ENCODE assay signal across 23 mouse cellular contexts in the genomic region with DNA sequence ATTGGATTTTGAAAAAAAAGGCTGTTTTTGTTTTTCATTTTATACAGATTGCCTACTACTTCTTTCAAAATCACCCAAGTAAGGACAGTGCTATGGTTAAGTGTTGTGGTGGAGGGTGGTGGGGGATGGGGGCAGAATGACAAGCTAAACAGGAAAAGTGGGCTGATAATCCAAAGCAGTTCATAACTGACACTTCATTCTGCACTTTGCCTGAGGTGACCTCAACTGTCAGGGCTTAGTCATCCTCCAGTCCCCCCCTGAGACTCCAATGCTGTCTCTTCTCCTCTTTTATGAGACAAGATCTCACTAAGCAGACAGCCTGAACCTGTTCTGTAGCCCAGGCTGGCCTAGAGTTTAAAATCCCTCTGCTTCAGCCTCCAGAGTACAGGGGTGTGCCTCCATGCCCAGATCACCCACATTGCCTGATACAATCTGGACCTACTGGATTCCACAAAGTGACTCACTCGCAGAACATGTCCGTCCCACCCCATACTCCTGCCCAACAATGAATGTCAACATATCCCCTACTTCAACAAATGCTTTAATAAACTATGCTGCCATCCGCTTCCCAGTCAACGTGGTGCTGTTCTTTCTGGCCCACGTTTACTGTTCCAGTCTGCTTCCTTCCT. TPM values are rescaled to one million over a fixed set of nuclear protein-coding genes. Genes with fewer than 3 reads are reported as not detected.
DNase-seq lines count a peak whose midpoint lies in the region; ATAC-seq and TF ChIP-seq lines count a peak whose summit lies in the region.
"Had no signal": no experiment of that assay in that cellular context is flagged by ENCODE, and none has a peak within 500 bp of the region (broad histone marks: within the 10 kb centered on the region; RNA-seq: fewer than 3 reads in every experiment).

No protein-coding gene starts in this region.

- no peak for TF ChIP-seq POLR2A in kidney, adult 2 months (IDR thresholded peaks at IDR 0.05; ENCODE audit: low read depth, low read length)

- H3K27me3 ChIP-seq in intestine, embryonic 15.5 days (replicated peaks): no peaks in the 10 kb centered on the region
- no peaks in the 10 kb centered on the region for H3K27me3 ChIP-seq in intestine, postnatal 0 days (replicated peaks; ENCODE audit: control insufficient read depth, insufficient read depth, low read length)
- H3K27me3 ChIP-seq in kidney, adult 2 months (replicated peaks; ENCODE audit: control insufficient read depth, insufficient read depth, low read length): no peaks in the 10 kb centered on the region
- H3K27me3 ChIP-seq: embryonic facial prominence, embryonic 15.5 days; heart, embryonic 15.5 days; limb, embryonic 13.5 days; liver, embryonic 15.5 days; neural tube, embryonic 15.5 days had no signal

- H3K4me3 ChIP-seq in intestine, embryonic 15.5 days (replicated peaks): no peak overlapping the region
- H3K4me3 ChIP-seq in intestine, postnatal 0 days (ENCODE audit: low read depth, low read length): no peak overlapping the region
- H3K4me3 ChIP-seq in kidney, adult 2 months (ENCODE audit: insufficient read depth, low read depth, low read length): no peak overlapping the region
- H3K4me3 ChIP-seq: embryonic facial prominence, embryonic 15.5 days; forebrain, embryonic 10.5 days; heart, adult 2 months; heart, embryonic 15.5 days; limb, embryonic 13.5 days; liver, embryonic 15.5 days; midbrain, embryonic 10.5 days; neural tube, embryonic 15.5 days had no signal

- no peak overlapping the region for H3K4me2 ChIP-seq in intestine, embryonic 15.5 days (replicated peaks)
- H3K4me2 ChIP-seq in intestine, postnatal 0 days (replicated peaks; ENCODE audit: low read depth): no peak overlapping the region
- H3K4me2 ChIP-seq: embryonic facial prominence, embryonic 15.5 days; heart, embryonic 15.5 days; limb, embryonic 13.5 days; liver, embryonic 15.5 days; neural tube, embryonic 15.5 days had no signal

- H3K9me3 ChIP-seq in intestine, embryonic 15.5 days: no peaks in the 10 kb centered on the region
- H3K9me3 ChIP-seq in intestine, postnatal 0 days (ENCODE audit: control insufficient read depth): no peaks in the 10 kb centered on the region
- H3K9me3 ChIP-seq: embryonic facial prominence, embryonic 15.5 days; heart, embryonic 15.5 days; liver, embryonic 15.5 days; neural tube, embryonic 15.5 days had no signal

- WGBS in intestine, embryonic 15.5 days: 75% methylated on average over 5 of the region's 5 CpGs
- WGBS in intestine, postnatal 0 days: 72% methylated on average over 5 of the region's 5 CpGs
- 88% methylated on average over 5 of the region's 5 CpGs for WGBS in kidney, adult 2 months

- ATAC-seq in intestine, embryonic 15.5 days: peak; percentile 39; the same call in 1 of the 2 replicates
- no peak for ATAC-seq in intestine, postnatal 0 days
- ATAC-seq in common myeloid progenitor, adult 5-6 weeks (replicated peaks; ENCODE audit: low read depth, poor library complexity, severe bottlenecking): peak; percentile 85
- peak; percentile 71 for ATAC-seq in megakaryocyte progenitor cell, adult 5-6 weeks (replicated peaks; ENCODE audit: poor library complexity)

- TF ChIP-seq CTCF in intestine, postnatal 0 days (IDR thresholded peaks at IDR 0.05; ENCODE audit: low read depth): no peak
- TF ChIP-seq CTCF in kidney, adult 2 months (conservative IDR thresholded peaks at IDR 0.05; ENCODE audit: insufficient read depth, insufficient read length, low read depth, low read length): no peak

- H3K36me3 ChIP-seq in intestine, embryonic 15.5 days: peaks cover 28% of the 10 kb centered on the region
- peaks cover 79% of the 10 kb centered on the region for H3K36me3 ChIP-seq in intestine, postnatal 0 days (ENCODE audit: control insufficient read depth, insufficient read depth)
- peaks cover 11% of the 10 kb centered on the region for H3K36me3 ChIP-seq in kidney, adult 2 months (ENCODE audit: control insufficient read depth, insufficient read depth, low read length)

- H3K27ac ChIP-seq in intestine, embryonic 15.5 days: no peak overlapping the region
- no peak overlapping the region for H3K27ac ChIP-seq in intestine, postnatal 0 days (ENCODE audit: low read depth, low read length)
- H3K27ac ChIP-seq in kidney, adult 2 months (ENCODE audit: insufficient read depth, low read depth, low read length): no peak overlapping the region
- H3K27ac ChIP-seq: embryonic facial prominence, embryonic 15.5 days; forebrain, embryonic 10.5 days; heart, adult 2 months; heart, embryonic 15.5 days; limb, embryonic 13.5 days; liver, embryonic 15.5 days; midbrain, embryonic 10.5 days had no signal

- no peaks in the 10 kb centered on the region for H3K4me1 ChIP-seq in intestine, embryonic 15.5 days (replicated peaks)
- H3K4me1 ChIP-seq in intestine, postnatal 0 days (replicated peaks; ENCODE audit: control insufficient read depth, insufficient read depth, low read length): no peaks in the 10 kb centered on the region
- H3K4me1 ChIP-seq in kidney, adult 2 months (ENCODE audit: control insufficient read depth, insufficient read depth, low read length): no peaks in the 10 kb centered on the region
- H3K4me1 ChIP-seq: embryonic facial prominence, embryonic 15.5 days; limb, embryonic 13.5 days; liver, embryonic 15.5 days; midbrain, embryonic 10.5 days; neural tube, embryonic 15.5 days had no signal

- no peak overlapping the region for H3K9ac ChIP-seq in intestine, embryonic 15.5 days
- H3K9ac ChIP-seq in intestine, postnatal 0 days (ENCODE audit: low read depth, low read length): no peak overlapping the region
- H3K9ac ChIP-seq: embryonic facial prominence, embryonic 15.5 days; heart, embryonic 15.5 days; limb, embryonic 13.5 days; liver, embryonic 15.5 days; neural tube, embryonic 15.5 days had no signal

- DNase-seq in 3T3-L1 (ENCODE audit: low read depth, low spot score): peak; percentile 88
- no peak for DNase-seq in kidney, adult 2 months
- DNase-seq in MN1 (ENCODE audit: low spot score): no peak
- DNase-seq in kidney, postnatal 25 days: no peak
- DNase-seq: adrenal gland, adult 8-10 months; cerebellum, adult 11 months; gastrocnemius, postnatal 10 days; heart, adult 2 months; kidney, postnatal 14 days; layer of hippocampus, adult 9-11 months; right cerebral cortex, postnatal 25 days; thymus, postnatal 36 days had no signal

RNA-seq across cellular contexts. Expression of a gene that starts 17.3 kb away (rescaled TPM):
- polyA plus RNA-seq in intestine, embryonic 15.5 days (2015; fragmentation: Nextera tagmentation; extraction: Ambion mirVana): 227 and 229 TPM in 2 replicates
- polyA plus RNA-seq in intestine, postnatal 0 days (2015; fragmentation: Nextera tagmentation; extraction: Ambion mirVana): 610 and 613 TPM in 2 replicates
- total RNA-seq in common myeloid progenitor, adult 5-6 weeks (2017): 89.4 and 98.8 TPM in 2 replicates
- total RNA-seq in megakaryocyte progenitor cell, adult 5-6 weeks (2015): 82.3 and 89.0 TPM in 2 replicates
- 42.3 and 61.4 TPM in 2 replicates for total RNA-seq in megakaryocyte progenitor cell, adult 5-6 weeks (2017)
- 92.0 and 123 TPM in 2 replicates for polyA plus RNA-seq in kidney, adult 2 months (2012; rRNA removed)

RNA-seq across cellular contexts. Expression of a gene that starts 28.4 kb away (rescaled TPM):
- polyA plus RNA-seq in intestine, embryonic 15.5 days (2015; fragmentation: Nextera tagmentation; extraction: Ambion mirVana): 12.0 and 12.1 TPM in 2 replicates
- 7.2 TPM in 2 replicates for polyA plus RNA-seq in intestine, postnatal 0 days (2015; fragmentation: Nextera tagmentation; extraction: Ambion mirVana)
- total RNA-seq in common myeloid progenitor, adult 5-6 weeks (2017): 46.3 and 57.1 TPM in 2 replicates
- 36.7 and 45.4 TPM in 2 replicates for total RNA-seq in megakaryocyte progenitor cell, adult 5-6 weeks (2015)
- total RNA-seq in megakaryocyte progenitor cell, adult 5-6 weeks (2017): 24.2 and 28.1 TPM in 2 replicates
- polyA plus RNA-seq in kidney, adult 2 months (2012; rRNA removed): 8.7 and 9.7 TPM in 2 replicates
